Mouse (Mus musculus) embryonic facial prominence, embryonic 12.5 days (tissue): ENCODE results near the gene Alg3. TPM values are rescaled to one million over a fixed set of nuclear protein-coding genes. Genes with fewer than 3 reads are reported as not detected.
A peak's percentile ranks its signal among the peaks of the same experiment; 100 is the strongest.

Experiments
- ATAC-seq: fragments of 200-750 bp; cut with Nextera tagmentation; 2 replicates; pipeline ENCODE4 v1.8.0; 2017; ENCODE audit not compliant: insufficient number of reproducible peaks, insufficient read depth, low FRiP score, low TSS enrichment
- H3K27ac ChIP-seq: fragments of 300-500 bp; sonication (generic); 2 replicates; pipeline ENCODE4 v1.5.1; 2016; ENCODE audit warnings: mild to moderate bottlenecking
- H3K27me3 ChIP-seq: fragments of 300-500 bp; sonication (generic); 2 replicates; pipeline ENCODE4 v1.6.1; 2016; ENCODE audit warnings: mild to moderate bottlenecking, moderate library complexity
- H3K36me3 ChIP-seq: fragments of 300-500 bp; sonication (generic); 2 replicates; pipeline ENCODE4 v1.6.1; 2016; ENCODE audit warnings: mild to moderate bottlenecking
- H3K4me1 ChIP-seq: fragments of 300-500 bp; sonication (generic); 2 replicates; pipeline ENCODE4 v1.6.1; 2016
- H3K4me2 ChIP-seq: fragments of 300-500 bp; sonication (generic); replicated peaks from 2 replicates; pipeline ENCODE4 v1.6.1; 2016; ENCODE audit warnings: mild to moderate bottlenecking, moderate library complexity
- H3K4me3 ChIP-seq: fragments of 300-500 bp; sonication (generic); 2 replicates; pipeline ENCODE4 v1.5.1; 2016; ENCODE audit warnings: mild to moderate bottlenecking
- H3K9ac ChIP-seq: fragments of 300-500 bp; sonication (generic); 2 replicates; pipeline ENCODE4 v1.6.1; 2016; ENCODE audit warnings: mild to moderate bottlenecking, moderate library complexity
- H3K9me3 ChIP-seq: fragments of 300-500 bp; sonication (generic); 2 replicates; pipeline ENCODE4 v1.6.1; 2016; ENCODE audit warnings: mild to moderate bottlenecking, moderate library complexity
- WGBS: fragments of 180-500 bp; shearing (Covaris S2); methylation state at CpG from one replicate; pipeline ENCODE4 v1.1.7; 2016; 5-methylcytosine and 5-hydroxymethylcytosine counted together
- polyA plus RNA-seq: library from polyadenylated mRNA; unstranded; fragments of >200 nt; fragmentation: Nextera tagmentation; extraction: Ambion mirVana; gene quantifications from 2 replicates; pipeline ENCODE4 v1.2.1, GENCODE M21; 2016

The Alg3 gene
- polyA plus RNA-seq, 1 experiment from 2014 or later: 39.9 TPM

DNA sequence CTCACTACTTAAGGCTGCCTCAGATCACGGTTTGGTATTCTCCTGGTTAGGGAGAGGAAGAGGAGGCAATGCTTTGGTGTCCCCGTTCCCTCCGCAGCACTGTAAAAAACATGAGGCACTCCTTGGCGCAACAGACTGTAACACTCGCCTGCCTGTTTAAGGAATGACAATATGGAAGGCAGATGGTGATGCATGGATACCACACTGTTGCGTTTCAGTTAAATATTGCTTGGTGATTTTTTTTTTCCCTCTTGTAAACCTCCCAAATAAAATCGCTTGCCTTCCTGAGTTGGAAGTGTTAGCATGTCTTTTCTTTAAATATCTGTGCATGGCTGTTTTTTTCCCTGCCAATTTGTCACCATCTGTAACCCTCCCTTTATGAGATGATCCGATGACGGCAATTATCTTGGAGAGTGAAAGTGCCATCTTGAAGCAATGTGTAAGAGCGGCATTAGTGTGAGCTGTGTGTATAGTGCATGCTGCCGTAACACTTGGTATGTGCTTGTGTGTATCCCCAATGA, 17.4 kb upstream of the Alg3 start:
- Histone ChIP-seq H3K27me3 (peaks cover 11% of the 10 kb centered on the region), H3K4me2 (peak overlapping the region; percentile 93; the same call in 1 of the 2 replicates), H3K9me3 (no peaks in the 10 kb centered on the region), H3K9ac (no peak overlapping the region), H3K36me3 (no peaks in the 10 kb centered on the region), H3K27ac (no peak overlapping the region), H3K4me1 (no peaks in the 10 kb centered on the region), H3K4me3 (no peak overlapping the region)
- 49% methylated on average over 11 of the region's 11 CpGs for WGBS
- no peak for ATAC-seq

- peaks cover 3% of the 10 kb centered on the region; the same call in 1 of the 2 replicates for H3K36me3 ChIP-seq
- peaks cover 29% of the 10 kb centered on the region for H3K27me3 ChIP-seq
- no peaks in the 10 kb centered on the region for H3K9me3 ChIP-seq
- no peak overlapping the region for H3K4me2 ChIP-seq
- no peak for ATAC-seq
- H3K9ac ChIP-seq: no peak overlapping the region
- 55% methylated on average over 2 of the region's 2 CpGs for WGBS
- no peak overlapping the region for H3K27ac ChIP-seq
- H3K4me1 ChIP-seq: peaks cover 21% of the 10 kb centered on the region
- no peak overlapping the region for H3K4me3 ChIP-seq
Observed at GRCm38 (mm10) chr16:20623211-20623610, 11.7 kb upstream of the Alg3 start.

DNA sequence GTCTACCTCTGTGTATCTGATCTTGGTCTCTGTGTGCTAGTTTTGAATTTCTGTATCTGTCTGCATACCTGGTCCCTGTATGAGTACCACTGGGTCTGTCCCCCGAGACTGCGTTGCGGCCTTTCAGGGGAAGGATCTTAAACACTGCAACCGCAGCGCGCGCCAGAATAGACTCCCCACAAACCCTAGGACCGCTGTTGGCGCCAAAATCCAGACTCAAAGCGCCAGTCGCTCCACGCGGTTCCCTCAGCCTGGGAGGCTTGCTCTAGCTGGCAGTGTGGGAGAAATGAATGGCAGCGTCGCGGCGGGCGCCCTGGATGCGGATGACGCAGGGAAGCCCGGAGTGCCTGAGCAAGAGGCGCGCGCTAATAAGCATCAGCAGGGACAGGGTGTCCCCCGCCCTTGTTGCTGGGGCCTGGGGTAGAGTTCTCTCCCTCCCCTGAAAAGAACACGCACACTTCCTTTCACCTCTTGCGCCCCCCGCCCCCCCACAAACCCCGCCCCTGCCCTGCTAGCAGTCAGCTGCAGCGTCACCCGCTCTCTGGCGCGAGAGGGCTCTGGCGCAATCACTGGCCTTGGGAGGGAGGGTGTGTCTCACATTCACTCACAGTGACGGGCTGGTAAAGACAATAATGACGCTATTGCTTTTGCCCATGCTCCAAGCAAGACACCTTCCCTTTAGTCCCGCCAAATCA, 10.6 kb upstream of the Alg3 start:
- Histone ChIP-seq H3K4me2 (peak overlapping the region; percentile 91), H3K4me1 (peaks cover 21% of the 10 kb centered on the region), H3K4me3 (peak overlapping the region; percentile 68), H3K27ac (peak overlapping the region; percentile 67), H3K36me3 (peaks cover 8% of the 10 kb centered on the region), H3K27me3 (peaks cover 29% of the 10 kb centered on the region), H3K9ac (peak overlapping the region; percentile 68), H3K9me3 (no peaks in the 10 kb centered on the region)
- 0% methylated on average over 34 of the region's 37 CpGs for WGBS
- ATAC-seq: peak; percentile 37

DNA sequence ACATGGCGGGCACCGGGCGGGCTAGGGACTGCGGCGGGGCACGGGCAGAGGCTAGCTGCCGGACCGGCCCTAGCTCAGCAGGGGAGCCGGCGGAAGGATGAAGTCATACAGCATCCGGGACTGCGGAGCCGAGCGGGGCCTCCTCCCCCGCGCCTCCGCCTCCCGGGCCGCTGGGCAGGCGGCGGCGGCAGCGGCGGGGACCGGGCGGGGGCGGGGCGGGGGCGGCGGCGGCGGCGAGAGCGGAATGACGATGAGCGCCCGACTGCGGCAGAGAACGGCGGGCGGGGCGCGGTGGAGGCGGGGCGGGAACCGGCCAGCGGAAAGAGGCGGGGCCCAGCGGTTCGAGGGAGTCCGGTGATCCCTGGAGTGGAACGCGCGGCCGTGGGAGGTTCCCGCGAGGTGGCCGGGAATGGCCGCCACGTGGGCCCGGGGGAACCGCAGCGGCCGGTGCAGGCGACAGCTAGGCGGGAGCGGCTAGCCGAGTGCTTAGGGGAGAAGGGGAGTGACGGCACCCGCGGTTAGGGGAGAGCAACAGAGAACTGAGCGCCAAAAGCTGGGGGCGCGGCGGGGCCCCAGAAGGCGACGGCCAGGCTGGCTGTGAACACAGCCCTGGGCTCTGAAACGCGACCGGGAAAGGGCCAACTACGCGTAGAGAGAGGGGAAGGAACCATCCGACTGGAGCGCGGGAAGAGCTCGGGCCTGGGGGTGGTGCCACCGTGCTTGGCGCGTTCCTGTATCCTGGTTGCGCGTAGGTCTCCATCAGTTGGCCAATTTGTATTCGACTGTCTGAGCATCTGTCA, 9.9 kb upstream of the Alg3 start, which contains the start of gene Camk2n2:
Camk2n2 (minus strand) TSS at position 97 of the 800 bp plus-strand sequence.
- peak; percentile 32 for ATAC-seq
- WGBS: 1% methylated on average over 73 of the region's 92 CpGs
- Histone ChIP-seq H3K9ac (peak within 1 kb of the TSS; percentile 68), H3K4me1 (peaks cover 21% of the 10 kb centered on the region), H3K27ac (peak within 1 kb of the TSS; percentile 67), H3K27me3 (peaks cover 29% of the 10 kb centered on the region), H3K36me3 (peaks cover 8% of the 10 kb centered on the region), H3K9me3 (no peaks in the 10 kb centered on the region), H3K4me2 (peak within 1 kb of the TSS; percentile 91), H3K4me3 (peak within 1 kb of the TSS; percentile 68)

GRCm38 (mm10) chr16:20620751-20621190, 9.2 kb upstream of the Alg3 start:
- Histone ChIP-seq H3K9me3 (no peaks in the 10 kb centered on the region), H3K4me2 (peak overlapping the region; percentile 91), H3K27me3 (peaks cover 29% of the 10 kb centered on the region), H3K27ac (0 out of 2 replicates have a peak overlapping the region, but pooled peaks have one; percentile 23), H3K9ac (peak overlapping the region; percentile 68), H3K4me1 (peaks cover 21% of the 10 kb centered on the region), H3K4me3 (peak overlapping the region; percentile 68), H3K36me3 (peaks cover 8% of the 10 kb centered on the region)
- peak; percentile 7; the same call in 1 of the 2 replicates for ATAC-seq
- WGBS: under 1% methylated on average over 32 of the region's 32 CpGs

- no peak for ATAC-seq
- H3K9me3 ChIP-seq: no peaks in the 10 kb centered on the region
- peaks cover 29% of the 10 kb centered on the region for H3K27me3 ChIP-seq
- H3K4me1 ChIP-seq: peaks cover 21% of the 10 kb centered on the region
- no peak overlapping the region for H3K27ac ChIP-seq
- under 1% methylated on average over 9 of the region's 9 CpGs for WGBS
- peaks cover 8% of the 10 kb centered on the region for H3K36me3 ChIP-seq
- peak overlapping the region; percentile 91 for H3K4me2 ChIP-seq
- H3K4me3 ChIP-seq: peak overlapping the region; percentile 68
- H3K9ac ChIP-seq: peak overlapping the region; percentile 68
Observed at GRCm38 (mm10) chr16:20620399-20620735, 8.8 kb upstream of the Alg3 start.

- Histone ChIP-seq H3K9ac (no peak overlapping the region; the same call in 1 of the 2 replicates), H3K9me3 (no peaks in the 10 kb centered on the region), H3K4me3 (peak overlapping the region; percentile 68), H3K36me3 (peaks cover 8% of the 10 kb centered on the region), H3K4me2 (peak overlapping the region; percentile 91), H3K4me1 (peaks cover 21% of the 10 kb centered on the region), H3K27ac (no peak overlapping the region), H3K27me3 (peaks cover 29% of the 10 kb centered on the region)
- WGBS: 3% methylated on average over 69 of the region's 83 CpGs
- peak; percentile 29; the same call in 1 of the 2 replicates for ATAC-seq
Observed at GRCm38 (mm10) chr16:20619541-20620398, 8.2 kb upstream of the Alg3 start.

- Histone ChIP-seq H3K9ac (peak overlapping the region; percentile 77), H3K4me3 (peak overlapping the region; percentile 63), H3K4me2 (peak overlapping the region; percentile 93), H3K27ac (peak overlapping the region; percentile 74), H3K4me1 (peaks cover 10% of the 10 kb centered on the region; the same call in 1 of the 2 replicates), H3K36me3 (peaks cover 23% of the 10 kb centered on the region), H3K27me3 (no peaks in the 10 kb centered on the region), H3K9me3 (no peaks in the 10 kb centered on the region)
- under 1% methylated on average over 28 of the region's 28 CpGs for WGBS
- ATAC-seq: no peak
Observed at GRCm38 (mm10) chr16:20610501-20611356, 806 bp downstream of the Alg3 start.

- Histone ChIP-seq H3K9me3 (no peaks in the 10 kb centered on the region), H3K4me1 (peaks cover 3% of the 10 kb centered on the region; the same call in 1 of the 2 replicates), H3K4me3 (no peak overlapping the region), H3K9ac (no peak overlapping the region), H3K27me3 (no peaks in the 10 kb centered on the region), H3K27ac (no peak overlapping the region), H3K4me2 (no peak overlapping the region), H3K36me3 (peaks cover 40% of the 10 kb centered on the region)
- 84% methylated on average over 9 of the region's 9 CpGs for WGBS
- no peak for ATAC-seq
Observed at GRCm38 (mm10) chr16:20604705-20605104, 6.8 kb downstream of the Alg3 start.

DNA sequence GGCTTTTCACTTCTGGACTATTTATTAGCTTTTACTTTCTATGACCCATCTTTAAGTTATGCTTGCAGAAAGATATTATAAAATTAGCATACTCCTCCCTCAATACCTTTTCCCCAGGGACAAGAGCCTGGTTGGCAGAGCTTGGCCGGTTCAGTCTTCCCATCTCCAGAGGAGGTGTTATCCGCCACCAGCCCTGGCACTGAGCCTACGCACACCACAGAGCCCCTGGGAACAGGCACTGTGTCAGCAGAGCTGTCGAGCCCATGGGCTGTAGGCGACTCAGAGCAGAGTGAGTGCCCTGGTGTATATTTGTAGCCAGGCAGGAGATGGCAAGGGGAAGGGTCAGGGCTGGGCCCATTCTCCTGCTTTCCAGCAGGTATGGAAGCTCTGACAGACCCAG, 11.0 kb downstream of the Alg3 start:
- Histone ChIP-seq H3K27me3 (peaks cover 7% of the 10 kb centered on the region; the same call in 1 of the 2 replicates), H3K36me3 (peaks cover 15% of the 10 kb centered on the region), H3K4me1 (no peaks in the 10 kb centered on the region), H3K4me2 (no peak overlapping the region), H3K9me3 (no peaks in the 10 kb centered on the region), H3K9ac (no peak overlapping the region), H3K4me3 (no peak overlapping the region), H3K27ac (no peak overlapping the region)
- no peak for ATAC-seq
- WGBS: 73% methylated on average over 5 of the region's 5 CpGs
